Mouse (Mus musculus) CH12.LX (cell line): ENCODE results near the gene Notch1. TPM values are rescaled to one million over a fixed set of nuclear protein-coding genes. Genes with fewer than 3 reads are reported as not detected.
A peak's percentile ranks its signal among the peaks of the same experiment; 100 is the strongest.

Experiments used
- DNase-seq: peaks from one replicate; pipeline ENCODE4 v3.0.0-alpha.2; 2013; ENCODE audit errors: extremely low read depth
- H3K27ac ChIP-seq: 2 replicates; pipeline ENCODE4 v1.5.1; 2012; ENCODE audit warnings: low read depth, mild to moderate bottlenecking, control low read depth, moderate library complexity; ENCODE audit not compliant: insufficient read depth
- H3K27me3 ChIP-seq: replicated peaks from 2 replicates; pipeline ENCODE3; 2012; ENCODE audit warnings: inconsistent platforms
- H3K36me3 ChIP-seq, 2 experiments: replicated peaks in 1 of 2; 2 replicates each; pipeline versions ENCODE3 to v1.6.1; 2012; ENCODE audit warnings: inconsistent platforms in 1 of 2, low read length in 1 of 2, mild to moderate bottlenecking in 1 of 2, mixed read lengths in 1 of 2, moderate library complexity in 1 of 2; ENCODE audit not compliant: control insufficient read depth in 1 of 2, insufficient read depth in 1 of 2
- H3K4me1 ChIP-seq, 2 experiments: 2 replicates each; pipeline ENCODE4 v1.6.1; 2012; ENCODE audit warnings: inconsistent platforms in 1 of 2, moderate library complexity in 1 of 2; ENCODE audit not compliant: insufficient read depth in 2 of 2, control insufficient read depth in 1 of 2
- H3K4me2 ChIP-seq: 2 replicates; pipeline ENCODE4 v1.6.1; 2012; ENCODE audit warnings: low read depth, mild to moderate bottlenecking, control low read depth; ENCODE audit not compliant: poor library complexity, insufficient read depth, severe bottlenecking
- H3K4me3 ChIP-seq, 3 experiments: fragments of 150-350 bp in 1 of 3; sonication (generic) in 1 of 3; replicated peaks in 1 of 3; 2 replicates each; pipeline versions ENCODE3 to v1.5.1; 2011 to 2012; ENCODE audit warnings: low read depth in 2 of 3, low read length in 2 of 3, mild to moderate bottlenecking in 2 of 3, moderate library complexity in 2 of 3, control low read depth in 1 of 3, improper control_type of control experiment in 1 of 3, inconsistent platforms in 1 of 3, mixed read lengths in 1 of 3; ENCODE audit not compliant: poor library complexity in 1 of 3
- H3K79me2 ChIP-seq: replicated peaks from 2 replicates; pipeline ENCODE4 v1.6.1; 2012; ENCODE audit warnings: mild to moderate bottlenecking, moderate library complexity; ENCODE audit not compliant: control insufficient read depth, poor library complexity, insufficient read depth, severe bottlenecking; ENCODE audit errors: extremely low read depth
- H3K9ac ChIP-seq: 2 replicates; pipeline ENCODE4 v1.6.1; 2012; ENCODE audit warnings: low read depth, mild to moderate bottlenecking, control low read depth, moderate library complexity; ENCODE audit not compliant: insufficient read depth
- H3K9me3 ChIP-seq: replicated peaks from 2 replicates; pipeline ENCODE3; 2012; ENCODE audit warnings: low read length, inconsistent platforms, mixed read lengths
- CHD2 ChIP-seq: IDR thresholded peaks from 2 replicates; pipeline ENCODE4 v1.6.1; 2011; ENCODE audit warnings: low read length, improper control_type of control experiment
- CTCF ChIP-seq, 2 experiments: IDR thresholded peaks in 1 of 2; conservative IDR thresholded peaks in 1 of 2; 2 replicates each; pipeline ENCODE4 v1.5.1; 2011 to 2012; ENCODE audit warnings: low read depth in 2 of 2, low read length in 2 of 2, improper control_type of control experiment in 1 of 2, inconsistent platforms in 1 of 2, mild to moderate bottlenecking in 1 of 2, moderate library complexity in 1 of 2
- E2F4 ChIP-seq: IDR thresholded peaks from 2 replicates; pipeline ENCODE4 v1.6.1; 2011; ENCODE audit warnings: low read depth, low read length, improper control_type of control experiment; ENCODE audit not compliant: insufficient replicate concordance
- ELF1 ChIP-seq: IDR thresholded peaks from 2 replicates; pipeline ENCODE4 v1.6.1; 2014; ENCODE audit warnings: low read depth, mild to moderate bottlenecking, inconsistent platforms, low read length, improper control_type of control experiment
- EP300 ChIP-seq: IDR thresholded peaks from 2 replicates; pipeline ENCODE4 v1.6.1; 2011; ENCODE audit warnings: low read length, improper control_type of control experiment
- ETS1 ChIP-seq: conservative IDR thresholded peaks from 2 replicates; pipeline ENCODE4 v1.6.1; 2012; ENCODE audit warnings: low read depth, mild to moderate bottlenecking, inconsistent platforms, low read length, improper control_type of control experiment, moderate library complexity
- IRF4 ChIP-seq: IDR thresholded peaks from 2 replicates; pipeline ENCODE4 v1.6.1; 2014; ENCODE audit warnings: low read depth, mild to moderate bottlenecking, inconsistent platforms, low read length, improper control_type of control experiment
- JUN ChIP-seq: IDR thresholded peaks from 2 replicates; pipeline ENCODE4 v1.6.1; 2011; ENCODE audit warnings: low read depth, mild to moderate bottlenecking, low read length, improper control_type of control experiment, moderate library complexity; ENCODE audit not compliant: insufficient read depth
- KAT2A ChIP-seq: IDR thresholded peaks from 2 replicates; pipeline ENCODE4 v1.6.1; 2012; ENCODE audit warnings: low read length, improper control_type of control experiment, inconsistent platforms; ENCODE audit not compliant: insufficient replicate concordance
- MAFK ChIP-seq: IDR thresholded peaks from 2 replicates; pipeline ENCODE4 v1.6.1; 2011; ENCODE audit warnings: low read length, improper control_type of control experiment; ENCODE audit not compliant: insufficient replicate concordance
- MYC ChIP-seq: IDR thresholded peaks from 2 replicates; pipeline ENCODE4 v1.6.1; 2011; ENCODE audit warnings: low read depth, mild to moderate bottlenecking, improper control_type of control experiment, low read length
- POLR2A ChIP-seq: IDR thresholded peaks from 2 replicates; pipeline ENCODE4 v1.6.1; 2011; ENCODE audit warnings: low read depth, mild to moderate bottlenecking, improper control_type of control experiment, low read length
- RAD21 ChIP-seq: IDR thresholded peaks from 2 replicates; pipeline ENCODE4 v1.6.1; 2011; ENCODE audit warnings: low read depth, mild to moderate bottlenecking, low read length, improper control_type of control experiment, moderate library complexity
- RCOR1 ChIP-seq: conservative IDR thresholded peaks from 2 replicates; pipeline ENCODE4 v1.6.1; 2012; ENCODE audit warnings: low read depth, mild to moderate bottlenecking, inconsistent platforms, low read length, improper control_type of control experiment
- SMC3 ChIP-seq: IDR thresholded peaks from 2 replicates; pipeline ENCODE4 v1.6.1; 2011; ENCODE audit warnings: low read depth, low read length, improper control_type of control experiment
- TBP ChIP-seq: conservative IDR thresholded peaks from 2 replicates; pipeline ENCODE4 v1.6.1; 2011; ENCODE audit warnings: low read depth, low read length, improper control_type of control experiment
- TCF12 ChIP-seq: IDR thresholded peaks from 2 replicates; pipeline ENCODE4 v1.6.1; 2014; ENCODE audit warnings: low read depth, mild to moderate bottlenecking, inconsistent platforms, low read length, improper control_type of control experiment
- UBTF ChIP-seq: IDR thresholded peaks from 2 replicates; pipeline ENCODE4 v1.6.1; 2012; ENCODE audit warnings: low read depth, mild to moderate bottlenecking, inconsistent platforms, low read length, improper control_type of control experiment, moderate library complexity
- USF1 ChIP-seq: IDR thresholded peaks from 2 replicates; pipeline ENCODE4 v1.6.1; 2014; ENCODE audit warnings: low read depth, mild to moderate bottlenecking, inconsistent platforms, low read length, improper control_type of control experiment
- USF2 ChIP-seq: conservative IDR thresholded peaks from 2 replicates; pipeline ENCODE4 v1.6.1; 2011; ENCODE audit warnings: low read depth, low read length, improper control_type of control experiment
- ZMIZ1 ChIP-seq: IDR thresholded peaks from 2 replicates; pipeline ENCODE4 v1.6.1; 2012; ENCODE audit warnings: low read depth, mild to moderate bottlenecking, inconsistent platforms, low read length, improper control_type of control experiment
- ZNF384 ChIP-seq: IDR thresholded peaks from 2 replicates; pipeline ENCODE4 v1.6.1; 2012; ENCODE audit warnings: low read depth, low read length, improper control_type of control experiment, inconsistent platforms
- dilution Hi-C: fragments of 300-500 bp; cut with MboI; formaldehyde crosslinking; loops from 2 replicates; pipeline ENCODE4 v1.14.3; 2020; ENCODE audit warnings: low sequenced_read_pairs; ENCODE audit not compliant: extremely low pct_unique_long_range_greater_than_20kb, extremely low pct_ligation_motif_present
- in situ Hi-C: fragments of 300-500 bp; cut with MboI; formaldehyde crosslinking; loops from 3 replicates; pipeline ENCODE4 v1.14.3; 2019; ENCODE audit warnings: low sequenced_read_pairs, low pct_ligation_motif_present, low pct_unique_long_range_greater_than_20kb, mixed read lengths
- polyA plus RNA-seq: library from polyadenylated mRNA; unstranded; fragments of >175 nt; gene quantifications from 2 replicates; pipeline ENCODE4 v1.2.1, GENCODE M21; 2012; ENCODE audit warnings: low read depth; ENCODE audit not compliant: insufficient read length
- total RNA-seq, 2 experiments: library from RNA; depleted of rRNA; stranded (reverse); fragments of 300-350 nt in 1 of 2; fragments of >200 nt in 1 of 2; gene quantifications; 2 replicates each; pipeline ENCODE4 v1.2.3; 2012 to 2014

The Notch1 gene
- total and polyA plus RNA-seq, 3 experiments = 0.98 to 13.1 (median 3.8) TPM

DNA sequence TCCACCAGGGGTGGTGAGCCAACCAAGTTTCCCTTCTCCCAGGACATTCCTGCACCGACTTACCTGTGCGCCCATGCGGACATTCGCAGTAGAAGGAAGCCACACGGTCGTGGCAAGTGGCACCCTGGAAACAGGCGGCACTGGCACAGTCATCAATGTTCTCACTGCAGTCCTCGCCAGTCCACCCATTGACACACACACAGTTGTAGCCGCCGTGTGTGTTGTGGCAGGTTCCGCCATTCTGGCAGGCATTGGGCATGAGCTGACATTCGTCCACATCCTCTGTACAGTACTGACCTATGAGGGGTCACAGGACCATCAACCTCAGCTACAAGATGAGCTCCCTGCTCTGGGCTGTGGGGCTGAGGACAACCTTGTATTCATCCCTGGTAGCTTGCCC is 35.6 kb downstream of the Notch1 start:
- Histone ChIP-seq H3K79me2 (0 out of 2 replicates have a peak, but pooled peaks cover 5% of the 10 kb centered on the region), H3K27ac (no peak overlapping the region), H3K4me2 (no peak overlapping the region), H3K27me3 (no peaks in the 10 kb centered on the region), H3K4me3 (no peak overlapping the region), H3K9ac (no peak overlapping the region), H3K36me3 (peaks cover 68 to 70% of the 10 kb centered on the region in 2 experiments), H3K9me3 (peaks cover 4% of the 10 kb centered on the region), H3K4me1 (peaks cover 43 to 56% of the 10 kb centered on the region in 2 experiments)
- dilution Hi-C loops = no loop called here
- no peak for TF ChIP-seq MYC
- no peak for TF ChIP-seq ZMIZ1
- no peak for TF ChIP-seq USF2
- TF ChIP-seq UBTF = no peak
- no peak for TF ChIP-seq ETS1
- no peak for TF ChIP-seq CTCF (conservative IDR thresholded peaks at IDR 0.05 in 1 of 2, IDR thresholded peaks at IDR 0.05 in 1 of 2; ENCODE audit: low read depth in 2 of 2, low read length in 2 of 2)
- no peak for TF ChIP-seq ELF1
- no peak for TF ChIP-seq RAD21
- in situ Hi-C loops = no loop called here
- no peak for DNase-seq

GRCm38 (mm10) chr2:26478685-26479205 is 37.7 kb downstream of the Notch1 start:
- dilution Hi-C loops (no loop called here), in situ Hi-C loops (no loop called here)
- H3K27ac ChIP-seq = no peak overlapping the region
- H3K9ac ChIP-seq = no peak overlapping the region
- peak; percentile 15 for DNase-seq
- H3K79me2 ChIP-seq = no peaks in the 10 kb centered on the region
- peaks cover 25 to 34% of the 10 kb centered on the region in 2 experiments for H3K4me1 ChIP-seq
- TF ChIP-seq EP300 (no peak), SMC3 (no peak), USF1 (no peak), ZMIZ1 (no peak), IRF4 (no peak), CTCF (conservative IDR thresholded peaks at IDR 0.05 in 1 of 2, IDR thresholded peaks at IDR 0.05 in 1 of 2; ENCODE audit: low read depth in 2 of 2, low read length in 2 of 2) (no peak), TBP (no peak), E2F4 (no peak), CHD2 (no peak), MAFK (no peak), RCOR1 (no peak), JUN (no peak), ZNF384 (no peak), TCF12 (no peak), POLR2A (no peak), KAT2A (no peak), UBTF (no peak), USF2 (no peak), RAD21 (no peak), MYC (no peak)
- no peak overlapping the region for H3K4me2 ChIP-seq
- peaks cover 71 to 80% of the 10 kb centered on the region in 2 experiments for H3K36me3 ChIP-seq
- H3K27me3 ChIP-seq = no peaks in the 10 kb centered on the region
- peaks cover 4% of the 10 kb centered on the region for H3K9me3 ChIP-seq
- H3K4me3 ChIP-seq = no peak overlapping the region
